Mouse (Mus musculus) bone marrow, adult 2 months (tissue): ENCODE measurements at regions not wholly inside any gene's neighbourhood (a gene's known extent, or its start where the extent isn't known, plus 50 kb on each side); places are given as distances from the start of the nearest gene placed in this dataset.

Source experiments
- H3K27ac ChIP-seq: fragments of 200-500 bp; 2 replicates; pipeline ENCODE4 v1.5.1; 2012; ENCODE audit warnings: low read depth, mild to moderate bottlenecking, control low read depth, inconsistent platforms, low read length; ENCODE audit not compliant: control insufficient read depth, poor library complexity, insufficient read depth
- H3K4me1 ChIP-seq: fragments of 200-500 bp; 2 replicates; pipeline ENCODE4 v1.6.1; 2011; ENCODE audit warnings: low read length; ENCODE audit not compliant: control insufficient read depth, insufficient read depth
- H3K4me3 ChIP-seq: fragments of 200-500 bp; replicated peaks from 2 replicates; pipeline ENCODE3; 2011; ENCODE audit warnings: mild to moderate bottlenecking, low read depth, low read length, control low read depth; ENCODE audit not compliant: control insufficient read depth
- CTCF ChIP-seq: fragments of 200-500 bp; IDR thresholded peaks from 2 replicates; pipeline ENCODE4 v1.5.1; 2011; ENCODE audit warnings: low read length, control low read depth; ENCODE audit not compliant: control insufficient read depth, insufficient read depth
- POLR2A ChIP-seq: fragments of 200-500 bp; IDR thresholded peaks from 2 replicates; pipeline ENCODE4 v1.6.1; 2011; ENCODE audit warnings: low read depth, mild to moderate bottlenecking, control low read depth, low read length, borderline replicate concordance; ENCODE audit not compliant: control insufficient read depth
- WGBS: fragments of 180-500 bp; shearing (Covaris S2); methylation state at CpG from one replicate; pipeline ENCODE4 v1.1.7; 2018; 5-methylcytosine and 5-hydroxymethylcytosine counted together

GRCm38 (mm10) chr12:99039497-99040322, 119.3 kb downstream of the Ttc8 start:
- Histone ChIP-seq H3K4me3 (no peak overlapping the region), H3K4me1 (no peaks in the 10 kb centered on the region), H3K27ac (no peak overlapping the region)
- 50% methylated on average over 9 of the region's 9 CpGs for WGBS
- TF ChIP-seq POLR2A (no peak), CTCF (no peak)

- no peak overlapping the region for H3K4me3 ChIP-seq
- H3K4me1 ChIP-seq: no peaks in the 10 kb centered on the region
- WGBS: 62% methylated on average over 4 of the region's 4 CpGs
- H3K27ac ChIP-seq: no peak overlapping the region
- TF ChIP-seq CTCF (no peak), POLR2A (no peak)
Measured at GRCm38 (mm10) chr12:99041606-99042005, 121.2 kb downstream of the Ttc8 start.

GRCm38 (mm10) chr12:99042918-99043862, 122.8 kb downstream of the Ttc8 start:
- Histone ChIP-seq H3K27ac (no peak overlapping the region), H3K4me1 (no peaks in the 10 kb centered on the region), H3K4me3 (no peak overlapping the region)
- TF ChIP-seq CTCF: no peak
- no peak for TF ChIP-seq POLR2A
- 79% methylated on average over 16 of the region's 16 CpGs for WGBS

GRCm38 (mm10) chr12:99044477-99044876, 124.1 kb downstream of the Ttc8 start:
- no peak overlapping the region for H3K4me3 ChIP-seq
- WGBS: 62% methylated on average over 5 of the region's 5 CpGs
- H3K27ac ChIP-seq: no peak overlapping the region
- no peaks in the 10 kb centered on the region for H3K4me1 ChIP-seq
- no peak for TF ChIP-seq POLR2A

- H3K27ac ChIP-seq: no peak overlapping the region
- 75% methylated on average over 2 of the region's 2 CpGs for WGBS
- TF ChIP-seq CTCF: no peak
- TF ChIP-seq POLR2A: no peak
Measured at GRCm38 (mm10) chr12:99050426-99050825, 130.1 kb downstream of the Ttc8 start.

GRCm38 (mm10) chr12:99052599-99052998, 132.2 kb downstream of the Ttc8 start:
- WGBS: 80% methylated on average over 7 of the region's 7 CpGs
- Histone ChIP-seq H3K27ac (no peak overlapping the region), H3K4me3 (no peak overlapping the region), H3K4me1 (no peaks in the 10 kb centered on the region)
- TF ChIP-seq CTCF: no peak
- no peak for TF ChIP-seq POLR2A

More at GRCm38 (mm10) chr12:99050426-99050825, 130.1 kb downstream of the Ttc8 start:
- Histone ChIP-seq H3K4me1 (no peaks in the 10 kb centered on the region), H3K4me3 (no peak overlapping the region)

GRCm38 (mm10) chr12:99057521-99057920, 137.1 kb downstream of the Ttc8 start:
- TF ChIP-seq POLR2A (no peak), CTCF (no peak)
- Histone ChIP-seq H3K4me1 (no peaks in the 10 kb centered on the region), H3K4me3 (no peak overlapping the region), H3K27ac (no peak overlapping the region)
- WGBS: 83% methylated on average over 2 of the region's 2 CpGs

GRCm38 (mm10) chr12:99058916-99059315, 138.5 kb downstream of the Ttc8 start:
- TF ChIP-seq POLR2A (no peak), CTCF (no peak)
- 54% methylated on average over 2 of the region's 2 CpGs for WGBS
- Histone ChIP-seq H3K4me1 (no peaks in the 10 kb centered on the region), H3K4me3 (no peak overlapping the region), H3K27ac (no peak overlapping the region)
